Mouse (Mus musculus) heart, embryonic 11.5 days (tissue): ENCODE data around the gene Ppp2r2d. TPM values are rescaled to one million over a fixed set of nuclear protein-coding genes. Genes with fewer than 3 reads are reported as not detected.
A peak's percentile ranks its signal among the peaks of the same experiment; 100 is the strongest.

ENCODE experiments used
- ATAC-seq: fragments of 200-750 bp; cut with Nextera tagmentation; replicated peaks from 2 replicates; pipeline ENCODE4 v1.8.0; 2017; ENCODE audit warnings: moderate library complexity; ENCODE audit not compliant: insufficient number of reproducible peaks, low FRiP score, low TSS enrichment
- H3K27ac ChIP-seq: fragments of 300-500 bp; sonication (generic); 2 replicates; pipeline ENCODE4 v1.5.1; 2014; ENCODE audit warnings: mild to moderate bottlenecking, low read depth, low read length
- H3K27me3 ChIP-seq: fragments of 300-500 bp; sonication (generic); 2 replicates; pipeline ENCODE4 v1.6.1; 2014; ENCODE audit warnings: mild to moderate bottlenecking, low read length, mixed read lengths; ENCODE audit not compliant: control insufficient read depth, insufficient read depth
- H3K36me3 ChIP-seq: fragments of 300-500 bp; sonication (generic); 2 replicates; pipeline ENCODE4 v1.6.1; 2014; ENCODE audit warnings: mild to moderate bottlenecking, low read length, moderate library complexity, mixed read lengths; ENCODE audit not compliant: control insufficient read depth, insufficient read depth
- H3K4me1 ChIP-seq: fragments of 300-500 bp; sonication (generic); 2 replicates; pipeline ENCODE4 v1.6.1; 2014; ENCODE audit warnings: low read length; ENCODE audit not compliant: control insufficient read depth, insufficient read depth
- H3K4me2 ChIP-seq: fragments of 300-500 bp; sonication (generic); 2 replicates; pipeline ENCODE4 v1.6.1; 2014; ENCODE audit warnings: mild to moderate bottlenecking, moderate library complexity
- H3K4me3 ChIP-seq: fragments of 300-500 bp; sonication (generic); 2 replicates; pipeline ENCODE4 v1.5.1; 2014; ENCODE audit warnings: low read depth, low read length
- H3K9ac ChIP-seq: fragments of 300-500 bp; sonication (generic); 2 replicates; pipeline ENCODE4 v1.6.1; 2014; ENCODE audit warnings: mild to moderate bottlenecking, low read depth, low read length, moderate library complexity
- H3K9me3 ChIP-seq: fragments of 300-500 bp; sonication (generic); replicated peaks from 2 replicates; pipeline ENCODE4 v1.6.1; 2016; ENCODE audit warnings: low read length; ENCODE audit not compliant: control insufficient read depth
- WGBS: fragments of 180-500 bp; shearing (Covaris S2); extraction: QIAGEN DNeasy Blood & Tissue Kit; methylation state at CpG from one replicate; pipeline ENCODE4 v1.1.7; 2014; ENCODE audit not compliant: insufficient replicate concordance; 5-methylcytosine and 5-hydroxymethylcytosine counted together
- polyA plus RNA-seq: library from polyadenylated mRNA; unstranded; fragments of >200 nt; fragmentation: Nextera tagmentation; extraction: Ambion mirVana; gene quantifications from 2 replicates; pipeline ENCODE4 v1.2.1, GENCODE M21; 2014

Gene Ppp2r2d
- polyA plus RNA-seq, 1 experiment from 2014 or later = 42.8 TPM

- 91% methylated on average over 3 of the region's 3 CpGs for WGBS
- Histone ChIP-seq H3K9me3 (no peaks in the 10 kb centered on the region), H3K36me3 (peaks cover 6% of the 10 kb centered on the region), H3K27me3 (no peaks in the 10 kb centered on the region), H3K4me1 (no peaks in the 10 kb centered on the region), H3K4me2 (no peak overlapping the region), H3K27ac (no peak overlapping the region), H3K4me3 (no peak overlapping the region), H3K9ac (no peak overlapping the region)
- ATAC-seq = no peak
Observed at GRCm38 (mm10) chr7:138835028-138835427, 10.9 kb upstream of the Ppp2r2d start.

DNA sequence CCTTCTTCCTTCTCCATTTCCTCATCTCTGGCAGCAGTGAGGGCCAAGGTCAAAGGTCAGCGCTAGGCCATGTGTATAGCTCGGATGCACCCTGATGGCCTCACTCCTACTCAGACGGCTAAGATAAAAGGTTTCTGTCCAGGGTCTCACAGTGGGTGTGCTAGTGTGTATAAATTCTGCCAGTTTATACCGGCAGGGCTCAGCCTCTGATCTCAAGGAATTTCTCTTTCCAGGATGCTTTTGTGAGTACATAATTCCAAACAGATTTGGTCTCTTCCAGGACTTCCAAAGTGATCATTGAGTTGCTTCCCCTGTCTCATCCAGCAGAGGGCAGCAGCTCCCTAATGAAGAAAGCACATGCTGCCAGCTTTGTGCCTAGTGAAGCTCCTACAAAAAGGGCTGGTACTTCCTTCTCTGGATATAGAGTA lies 5.3 kb upstream of the Ppp2r2d start:
- Histone ChIP-seq H3K4me2 (no peak overlapping the region), H3K9ac (no peak overlapping the region), H3K27ac (no peak overlapping the region), H3K36me3 (peaks cover 6% of the 10 kb centered on the region), H3K27me3 (no peaks in the 10 kb centered on the region), H3K4me1 (peaks cover 11% of the 10 kb centered on the region), H3K4me3 (no peak overlapping the region), H3K9me3 (no peaks in the 10 kb centered on the region)
- no peak for ATAC-seq
- WGBS = 52% methylated on average over 4 of the region's 4 CpGs

DNA sequence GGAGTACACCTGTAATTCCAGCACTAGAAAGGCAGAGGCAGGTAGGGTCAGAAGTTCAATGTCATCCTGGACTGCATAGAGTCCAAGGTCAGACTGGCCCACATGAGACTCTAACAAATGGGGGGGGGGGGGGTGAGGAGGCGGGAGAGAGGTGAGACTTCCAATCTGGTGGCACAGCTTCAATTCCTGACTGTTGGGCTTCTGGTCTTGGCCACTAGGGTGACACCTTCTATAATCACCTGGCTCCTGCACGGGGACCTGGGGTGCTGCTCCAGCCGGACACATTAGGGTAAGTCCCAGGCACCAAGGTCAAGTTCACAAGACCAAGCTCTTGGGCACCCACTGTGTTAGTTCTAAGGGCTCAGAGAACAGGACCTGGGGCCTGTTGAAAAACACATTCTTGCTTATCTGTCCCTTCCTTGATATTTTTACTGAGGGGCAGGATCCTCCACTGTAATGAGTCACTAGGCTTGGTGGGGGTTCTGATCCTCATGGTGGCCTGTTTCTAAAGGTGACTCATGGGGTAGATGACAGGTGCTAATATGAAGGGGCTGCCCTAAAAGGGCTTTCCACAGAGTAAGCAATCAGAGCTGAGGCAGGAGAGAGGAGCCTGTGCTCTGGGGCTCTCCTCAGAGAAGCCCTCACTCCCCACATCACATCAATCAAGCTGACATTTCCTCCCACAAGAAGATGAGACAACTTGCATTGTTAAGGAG lies 4.3 kb upstream of the Ppp2r2d start:
- 55% methylated on average over 3 of the region's 3 CpGs for WGBS
- ATAC-seq = no peak
- peaks cover 11% of the 10 kb centered on the region for H3K4me1 ChIP-seq
- H3K9ac ChIP-seq = no peak overlapping the region
- H3K4me3 ChIP-seq = no peak overlapping the region
- H3K27me3 ChIP-seq = no peaks in the 10 kb centered on the region
- no peak overlapping the region for H3K27ac ChIP-seq
- H3K9me3 ChIP-seq = no peaks in the 10 kb centered on the region
- no peak overlapping the region for H3K4me2 ChIP-seq
- H3K36me3 ChIP-seq = no peaks in the 10 kb centered on the region

- Histone ChIP-seq H3K4me3 (no peak overlapping the region), H3K4me2 (no peak overlapping the region), H3K36me3 (no peaks in the 10 kb centered on the region), H3K9me3 (no peaks in the 10 kb centered on the region), H3K27me3 (no peaks in the 10 kb centered on the region), H3K4me1 (peaks cover 23% of the 10 kb centered on the region), H3K27ac (no peak overlapping the region), H3K9ac (no peak overlapping the region)
- WGBS = 89% methylated on average over 4 of the region's 4 CpGs
- no peak for ATAC-seq
Observed at GRCm38 (mm10) chr7:138843421-138843820, 2.5 kb upstream of the Ppp2r2d start.

DNA sequence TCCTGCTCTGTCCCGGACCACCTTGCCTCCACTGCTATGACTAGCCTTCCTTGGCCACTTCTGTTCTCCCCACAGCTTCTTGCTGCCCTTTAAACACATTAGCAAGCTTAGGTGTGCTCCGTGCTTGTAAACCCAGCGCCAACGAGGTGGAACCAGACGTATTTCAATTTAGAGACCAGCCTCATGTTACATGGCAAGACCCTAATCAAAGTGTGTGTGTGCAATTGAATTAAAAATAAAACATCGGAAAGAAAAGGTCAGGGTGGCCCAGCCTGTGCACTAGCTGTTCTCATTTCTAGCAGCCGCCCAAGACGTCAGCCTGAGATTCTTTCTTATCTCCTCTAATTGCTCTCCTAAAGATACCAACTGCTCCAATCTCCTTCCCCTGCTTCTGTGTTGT lies 768 bp upstream of the Ppp2r2d start:
- H3K36me3 ChIP-seq = no peaks in the 10 kb centered on the region
- peak overlapping the region; percentile 99 for H3K4me3 ChIP-seq
- H3K4me2 ChIP-seq = peak overlapping the region; percentile 95
- H3K27me3 ChIP-seq = no peaks in the 10 kb centered on the region
- no peak for ATAC-seq
- peak overlapping the region; percentile 95; the same call in 1 of the 2 replicates for H3K27ac ChIP-seq
- H3K9ac ChIP-seq = peak overlapping the region; percentile 96; the same call in 1 of the 2 replicates
- 36% methylated on average over 8 of the region's 8 CpGs for WGBS
- H3K9me3 ChIP-seq = no peaks in the 10 kb centered on the region
- peaks cover 24% of the 10 kb centered on the region for H3K4me1 ChIP-seq

GRCm38 (mm10) chr7:138846502-138846991 lies 668 bp downstream of the Ppp2r2d start:
- Histone ChIP-seq H3K4me1 (peaks cover 24% of the 10 kb centered on the region), H3K4me3 (peak overlapping the region; percentile 99), H3K36me3 (no peaks in the 10 kb centered on the region), H3K4me2 (peak overlapping the region; percentile 95), H3K27me3 (no peaks in the 10 kb centered on the region), H3K9ac (peak overlapping the region; percentile 96), H3K27ac (peak overlapping the region; percentile 95), H3K9me3 (no peaks in the 10 kb centered on the region)
- under 1% methylated on average over 53 of the region's 61 CpGs for WGBS
- ATAC-seq = peak; percentile 85

GRCm38 (mm10) chr7:138847316-138848027 lies 1.6 kb downstream of the Ppp2r2d start:
- no peak overlapping the region for H3K27ac ChIP-seq
- H3K4me3 ChIP-seq = peak overlapping the region; percentile 99
- H3K9ac ChIP-seq = peak overlapping the region; percentile 96
- 37% methylated on average over 13 of the region's 13 CpGs for WGBS
- no peaks in the 10 kb centered on the region for H3K9me3 ChIP-seq
- no peaks in the 10 kb centered on the region for H3K27me3 ChIP-seq
- H3K4me2 ChIP-seq = peak overlapping the region; percentile 95
- ATAC-seq = no peak
- no peaks in the 10 kb centered on the region for H3K36me3 ChIP-seq
- H3K4me1 ChIP-seq = peaks cover 24% of the 10 kb centered on the region

DNA sequence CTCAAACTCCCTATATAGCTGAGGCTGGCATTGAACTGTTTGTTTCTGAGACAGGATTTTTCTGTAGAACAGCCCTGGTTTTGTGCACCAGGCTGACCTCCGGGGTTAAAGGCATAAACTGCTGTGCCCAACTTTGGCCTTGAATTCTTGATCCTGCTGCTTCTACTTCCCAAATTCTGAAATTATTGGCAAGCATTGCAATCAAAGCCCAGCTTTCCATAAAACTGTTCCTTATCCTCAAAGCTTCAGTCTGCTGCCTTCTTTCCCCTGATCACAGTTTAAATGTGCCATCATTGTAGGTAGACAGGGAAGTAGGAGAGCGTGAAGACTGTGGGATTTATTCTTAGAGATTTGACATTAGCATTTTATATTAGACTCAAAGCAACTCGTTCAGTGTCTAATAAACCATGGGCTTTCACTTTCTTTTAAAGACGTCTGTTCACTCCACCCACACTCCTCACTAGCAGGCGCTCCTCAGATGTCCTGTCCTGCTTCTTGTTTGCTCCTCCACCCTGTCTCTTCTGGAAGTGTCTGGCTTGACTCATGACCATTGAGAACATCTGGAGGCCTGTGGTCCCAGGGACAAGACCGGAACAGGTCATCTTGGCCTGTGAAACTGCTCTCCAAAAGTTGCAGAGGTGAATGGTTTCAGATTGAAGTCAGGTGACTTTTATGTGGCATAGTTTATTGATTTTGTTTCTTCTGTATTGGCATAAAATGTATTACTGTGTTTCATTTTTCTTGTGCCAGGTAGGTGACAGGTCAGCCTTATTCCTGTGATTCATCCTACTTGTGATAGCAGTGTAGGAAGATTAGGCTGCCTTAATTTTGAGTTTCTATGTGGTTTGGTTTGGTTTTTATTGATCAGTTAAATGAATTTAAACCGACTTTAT lies 2.4 kb downstream of the Ppp2r2d start:
- no peak overlapping the region for H3K4me3 ChIP-seq
- H3K9ac ChIP-seq = peak overlapping the region; percentile 96; the same call in 1 of the 2 replicates
- H3K36me3 ChIP-seq = no peaks in the 10 kb centered on the region
- peaks cover 24% of the 10 kb centered on the region for H3K4me1 ChIP-seq
- no peak for ATAC-seq
- peak overlapping the region; percentile 95 for H3K4me2 ChIP-seq
- no peaks in the 10 kb centered on the region for H3K27me3 ChIP-seq
- no peaks in the 10 kb centered on the region for H3K9me3 ChIP-seq
- WGBS = 82% methylated on average over 7 of the region's 7 CpGs
- no peak overlapping the region for H3K27ac ChIP-seq
